8 mouse cellular contexts compared by ENCODE assay signal in genomic region chr1:180195703-180196381, GRCm38 (mm10). TPM values are rescaled to one million over a fixed set of nuclear protein-coding genes. Genes with fewer than 3 reads are reported as not detected.
DNase-seq lines count a peak whose midpoint lies in the region; ATAC-seq lines count a peak whose summit lies in the region.

No protein-coding gene starts in this region.

- H3K9ac ChIP-seq in hindbrain, embryonic 12.5 days, result peak overlapping the region; percentile 55

- peaks cover 7% of the 10 kb centered on the region for H3K27me3 ChIP-seq in hindbrain, embryonic 12.5 days

- no peaks in the 10 kb centered on the region for H3K36me3 ChIP-seq in hindbrain, embryonic 12.5 days

- peak overlapping the region; percentile 73 for H3K4me2 ChIP-seq in hindbrain, embryonic 12.5 days (replicated peaks)

- peak; percentile 99 for DNase-seq in Muller cell, postnatal 12 days (ENCODE audit: inconsistent ontology term)
- peak; percentile 99 for DNase-seq in cerebellum, adult 9-11 months
- DNase-seq in frontal cortex, adult 2 months (ENCODE audit: extremely low spot score in 1 of 2, low spot score in 1 of 2), result peak; percentile 98 to 99
- DNase-seq in layer of hippocampus, postnatal 14 days (ENCODE audit: low spot score in 2 of 2), result peak; percentile 94 to 99
- DNase-seq in lung, postnatal 14 days, result peak; percentile 97
- peak; percentile 93 for DNase-seq in retina, adult 2 months (ENCODE audit: low read depth, low spot score)
- DNase-seq in thymus, postnatal 36 days, result peak; percentile 97 to 98

- 1% methylated on average over 57 of the region's 57 CpGs for WGBS in hindbrain, embryonic 12.5 days

- H3K4me1 ChIP-seq in hindbrain, embryonic 12.5 days, result peaks cover 14% of the 10 kb centered on the region

- peak overlapping the region; percentile 61 for H3K4me3 ChIP-seq in hindbrain, embryonic 12.5 days

- peak; percentile 100 for ATAC-seq in hindbrain, embryonic 12.5 days (ENCODE audit: low FRiP score)

- H3K27ac ChIP-seq in hindbrain, embryonic 12.5 days, result no peak overlapping the region

- no peaks in the 10 kb centered on the region for H3K9me3 ChIP-seq in hindbrain, embryonic 12.5 days (replicated peaks)

RNA-seq across cellular contexts. Expression of gene Coq8a, which starts 3.6 kb away (rescaled TPM):
- polyA plus RNA-seq in frontal cortex, adult 2 months (2012; rRNA removed), result 35.7 and 39.5 TPM in 2 replicates
- polyA plus RNA-seq in hindbrain, embryonic 12.5 days (2016; fragmentation: Nextera tagmentation; extraction: Ambion mirVana), result 2.4 and 2.7 TPM in 2 replicates
- total RNA-seq in layer of hippocampus, postnatal 14 days (2021), result 10 to 100 TPM; 44.0 to 46.2 TPM
